Mouse (Mus musculus): Measurements from ENCODE around the gene Hnrnpl. TPM values are rescaled to one million over a fixed set of nuclear protein-coding genes. Genes with fewer than 3 reads are reported as not detected.

Gene Hnrnpl
- polyA plus RNA-seq, 1 experiment from 2014 or later, result 144 TPM

GRCm38 (mm10) chr7:28801451-28801850, 6.9 kb upstream of the Hnrnpl start:
- Histone ChIP-seq H3K4me1 (replicated peaks; ENCODE audit: control insufficient read depth, insufficient read depth, low read length) (peaks cover 22% of the 10 kb centered on the region; the same call in 1 of the 2 replicates), H3K4me3 (ENCODE audit: low read depth, low read length) (no peak overlapping the region), H3K9ac (ENCODE audit: low read depth, low read length) (no peak overlapping the region), H3K27me3 (replicated peaks; ENCODE audit: control insufficient read depth, insufficient read depth, low read length) (no peaks in the 10 kb centered on the region), H3K27ac (ENCODE audit: low read depth, low read length) (peak overlapping the region; percentile 93), H3K4me2 (replicated peaks; ENCODE audit: low read depth) (no peak overlapping the region), H3K36me3 (ENCODE audit: control insufficient read depth, insufficient read depth) (no peaks in the 10 kb centered on the region), H3K9me3 (ENCODE audit: control insufficient read depth) (no peaks in the 10 kb centered on the region)
- TF ChIP-seq CTCF (IDR thresholded peaks at IDR 0.05; ENCODE audit: low read depth), result no peak
- 32% methylated on average over 3 of the region's 3 CpGs for WGBS
- no peak for ATAC-seq

DNA sequence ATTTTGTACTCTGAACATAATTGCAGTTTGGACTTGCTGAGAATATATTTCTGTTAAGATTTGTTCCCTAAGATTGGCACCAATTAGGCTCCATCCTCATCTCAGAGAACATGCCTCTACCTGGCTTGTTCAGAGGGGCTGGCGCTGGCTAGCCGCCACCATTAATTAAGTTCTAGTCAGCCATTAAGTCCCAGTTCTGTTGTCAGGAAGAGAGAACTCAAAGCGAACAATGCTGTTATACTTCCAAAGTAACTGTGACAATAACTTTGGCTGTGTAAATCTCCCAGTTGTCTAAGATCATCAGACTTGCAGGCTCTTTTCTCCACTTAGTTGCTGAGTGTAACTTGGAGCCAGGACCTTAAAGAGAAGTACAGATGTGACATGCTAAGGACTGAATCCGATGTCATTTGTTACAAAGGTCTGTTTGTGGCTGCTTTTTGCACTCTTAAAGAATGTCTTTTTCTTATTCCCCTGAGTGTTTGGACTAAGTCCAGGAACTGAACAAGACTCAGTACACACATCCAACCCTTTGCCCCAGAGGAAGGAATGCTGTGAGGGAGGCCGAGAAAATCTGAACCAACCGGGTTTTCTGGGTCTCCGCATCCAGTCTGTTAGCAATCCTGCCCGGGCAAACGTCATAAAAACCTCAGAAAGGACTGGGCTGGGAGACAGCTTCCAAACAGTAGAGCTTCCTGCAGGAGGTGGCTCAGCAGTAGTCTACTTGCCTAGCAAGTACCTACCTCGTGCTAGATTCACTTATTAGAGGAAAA, 6.3 kb upstream of the Hnrnpl start:
- Histone ChIP-seq H3K4me3 (ENCODE audit: low read depth, low read length) (0 out of 2 replicates have a peak overlapping the region, but pooled peaks have one; percentile 1), H3K27me3 (replicated peaks; ENCODE audit: control insufficient read depth, insufficient read depth, low read length) (no peaks in the 10 kb centered on the region), H3K4me1 (replicated peaks; ENCODE audit: control insufficient read depth, insufficient read depth, low read length) (peaks cover 22% of the 10 kb centered on the region; the same call in 1 of the 2 replicates), H3K4me2 (replicated peaks; ENCODE audit: low read depth) (peak overlapping the region; percentile 51), H3K27ac (ENCODE audit: low read depth, low read length) (peak overlapping the region; percentile 93), H3K9me3 (ENCODE audit: control insufficient read depth) (no peaks in the 10 kb centered on the region), H3K36me3 (ENCODE audit: control insufficient read depth, insufficient read depth) (no peaks in the 10 kb centered on the region), H3K9ac (ENCODE audit: low read depth, low read length) (0 out of 2 replicates have a peak overlapping the region, but pooled peaks have one; percentile 22)
- WGBS, result 7% methylated on average over 10 of the region's 10 CpGs
- peak; percentile 66 for ATAC-seq
- TF ChIP-seq CTCF (IDR thresholded peaks at IDR 0.05; ENCODE audit: low read depth), result peak; percentile 48

- Histone ChIP-seq H3K4me2 (replicated peaks; ENCODE audit: low read depth) (peak overlapping the region; percentile 51), H3K4me1 (replicated peaks; ENCODE audit: control insufficient read depth, insufficient read depth, low read length) (peaks cover 27% of the 10 kb centered on the region; the same call in 1 of the 2 replicates), H3K36me3 (ENCODE audit: control insufficient read depth, insufficient read depth) (no peaks in the 10 kb centered on the region), H3K27ac (ENCODE audit: low read depth, low read length) (peak overlapping the region; percentile 93), H3K27me3 (replicated peaks; ENCODE audit: control insufficient read depth, insufficient read depth, low read length) (no peaks in the 10 kb centered on the region), H3K9me3 (ENCODE audit: control insufficient read depth) (no peaks in the 10 kb centered on the region), H3K4me3 (ENCODE audit: low read depth, low read length) (no peak overlapping the region), H3K9ac (ENCODE audit: low read depth, low read length) (0 out of 2 replicates have a peak overlapping the region, but pooled peaks have one; percentile 22)
- WGBS, result 10% methylated on average over 10 of the region's 10 CpGs
- TF ChIP-seq CTCF (IDR thresholded peaks at IDR 0.05; ENCODE audit: low read depth), result no peak
- peak; percentile 84 for ATAC-seq
These were observed 5.3 kb upstream of the Hnrnpl start for GRCm38 (mm10) chr7:28802846-28803588.

DNA sequence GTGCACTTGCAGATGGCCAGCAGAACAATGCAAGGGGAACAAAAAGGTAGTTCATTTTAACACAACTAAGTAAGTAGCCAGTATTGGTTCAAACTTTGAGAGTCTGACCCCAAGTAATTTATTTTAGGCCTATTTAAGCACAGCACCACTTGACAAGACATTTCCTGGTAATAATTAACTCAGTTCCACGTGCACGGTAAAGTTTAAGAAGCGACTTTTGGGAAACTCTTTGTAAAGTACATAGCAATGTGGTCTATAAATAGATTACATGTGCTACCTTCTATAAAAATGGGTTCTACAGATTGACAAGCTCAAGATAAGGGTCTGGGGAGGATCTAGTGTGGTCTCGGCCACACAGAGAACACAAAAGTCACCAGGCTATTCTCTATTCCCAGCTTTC, 4.6 kb upstream of the Hnrnpl start:
- no peak for TF ChIP-seq CTCF (IDR thresholded peaks at IDR 0.05; ENCODE audit: low read depth)
- Histone ChIP-seq H3K36me3 (ENCODE audit: control insufficient read depth, insufficient read depth) (no peaks in the 10 kb centered on the region), H3K9me3 (ENCODE audit: control insufficient read depth) (no peaks in the 10 kb centered on the region), H3K27ac (ENCODE audit: low read depth, low read length) (peak overlapping the region; percentile 93), H3K27me3 (replicated peaks; ENCODE audit: control insufficient read depth, insufficient read depth, low read length) (no peaks in the 10 kb centered on the region), H3K4me3 (ENCODE audit: low read depth, low read length) (no peak overlapping the region), H3K4me2 (replicated peaks; ENCODE audit: low read depth) (peak overlapping the region; percentile 51), H3K4me1 (replicated peaks; ENCODE audit: control insufficient read depth, insufficient read depth, low read length) (peaks cover 27% of the 10 kb centered on the region; the same call in 1 of the 2 replicates), H3K9ac (ENCODE audit: low read depth, low read length) (no peak overlapping the region)
- no peak for ATAC-seq
- WGBS, result 13% methylated on average over 4 of the region's 4 CpGs

DNA sequence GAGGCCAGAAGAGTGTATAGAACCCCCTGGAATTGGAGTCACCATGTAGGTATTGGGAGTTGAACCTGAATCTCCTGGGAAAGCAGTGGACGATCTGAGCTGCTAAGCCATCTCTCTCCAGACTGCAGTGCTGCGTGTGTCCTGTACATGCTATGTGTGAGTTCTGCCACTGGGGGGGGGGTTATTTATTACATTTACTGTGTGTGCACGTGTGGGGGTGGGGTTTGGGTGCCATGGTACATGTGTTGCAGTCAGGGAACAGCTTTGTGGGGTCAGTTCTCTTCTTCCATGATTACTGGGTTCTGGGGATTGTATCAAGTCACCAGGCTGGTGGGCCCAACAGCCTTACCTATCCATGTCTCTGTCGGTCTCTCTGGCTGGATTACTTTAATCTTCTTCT, 1.5 kb upstream of the Hnrnpl start:
- H3K4me3 ChIP-seq (ENCODE audit: low read depth, low read length), result no peak overlapping the region
- WGBS, result 60% methylated on average over 4 of the region's 4 CpGs
- H3K4me2 ChIP-seq (replicated peaks; ENCODE audit: low read depth), result no peak overlapping the region
- H3K9me3 ChIP-seq (ENCODE audit: control insufficient read depth), result no peaks in the 10 kb centered on the region
- peaks cover 25% of the 10 kb centered on the region; the same call in 1 of the 2 replicates for H3K4me1 ChIP-seq (replicated peaks; ENCODE audit: control insufficient read depth, insufficient read depth, low read length)
- no peak overlapping the region for H3K9ac ChIP-seq (ENCODE audit: low read depth, low read length)
- no peaks in the 10 kb centered on the region for H3K27me3 ChIP-seq (replicated peaks; ENCODE audit: control insufficient read depth, insufficient read depth, low read length)
- no peak for ATAC-seq
- H3K27ac ChIP-seq (ENCODE audit: low read depth, low read length), result no peak overlapping the region; the same call in 1 of the 2 replicates
- no peaks in the 10 kb centered on the region for H3K36me3 ChIP-seq (ENCODE audit: control insufficient read depth, insufficient read depth)
- TF ChIP-seq CTCF (IDR thresholded peaks at IDR 0.05; ENCODE audit: low read depth), result peak; percentile 52

GRCm38 (mm10) chr7:28807641-28808220, 610 bp upstream of the Hnrnpl start:
- Histone ChIP-seq H3K36me3 (ENCODE audit: control insufficient read depth, insufficient read depth) (0 out of 2 replicates have a peak, but pooled peaks cover 4% of the 10 kb centered on the region), H3K4me1 (replicated peaks; ENCODE audit: control insufficient read depth, insufficient read depth, low read length) (0 out of 2 replicates have a peak, but pooled peaks cover 19% of the 10 kb centered on the region), H3K27me3 (replicated peaks; ENCODE audit: control insufficient read depth, insufficient read depth, low read length) (no peaks in the 10 kb centered on the region), H3K9me3 (ENCODE audit: control insufficient read depth) (no peaks in the 10 kb centered on the region), H3K4me2 (replicated peaks; ENCODE audit: low read depth) (peak overlapping the region; percentile 79), H3K9ac (ENCODE audit: low read depth, low read length) (peak overlapping the region; percentile 94), H3K27ac (ENCODE audit: low read depth, low read length) (peak overlapping the region; percentile 100), H3K4me3 (ENCODE audit: low read depth, low read length) (peak overlapping the region; percentile 92; the same call in 1 of the 2 replicates)
- ATAC-seq, result no peak
- WGBS, result 32% methylated on average over 8 of the region's 8 CpGs
- TF ChIP-seq CTCF (IDR thresholded peaks at IDR 0.05; ENCODE audit: low read depth), result peak; percentile 7; the same call in 1 of the 2 replicates

Measured in intestine, postnatal 0 days (tissue).